Mouse (Mus musculus): ENCODE results near the gene Ankrd40.

Ankrd40 gene

GRCm38 (mm10) chr11:94323271-94323925, 4.4 kb upstream of the Ankrd40 start:
- no peak for DNase-seq (ENCODE audit: low read depth, low spot score)

- no peak for DNase-seq (ENCODE audit: low read depth, low spot score)
These were observed 3.2 kb upstream of the Ankrd40 start for GRCm38 (mm10) chr11:94324618-94325017.

DNA sequence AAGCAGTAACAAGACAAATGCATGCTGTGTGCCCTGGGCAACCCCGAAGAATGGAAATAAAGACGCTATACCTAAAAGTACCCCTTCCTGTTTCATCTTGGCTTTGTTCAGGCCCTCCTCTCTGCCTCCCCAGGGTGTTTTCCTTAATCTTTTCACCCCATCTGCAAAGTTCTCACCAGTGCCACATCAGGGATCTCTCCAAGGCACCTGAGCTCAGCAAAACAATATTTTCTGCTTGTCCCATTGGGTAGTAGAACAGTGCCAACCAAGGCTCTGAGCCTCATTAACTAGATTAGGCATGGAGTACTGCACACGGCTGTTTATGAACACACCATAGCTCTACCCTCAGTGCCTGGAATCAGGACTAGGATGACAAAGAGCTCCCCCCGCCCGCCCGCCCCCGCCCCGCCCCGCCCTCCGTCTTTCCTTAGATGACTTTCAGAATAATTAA, 815 bp upstream of the Ankrd40 start:
- DNase-seq (ENCODE audit: low read depth, low spot score): no peak

DNA sequence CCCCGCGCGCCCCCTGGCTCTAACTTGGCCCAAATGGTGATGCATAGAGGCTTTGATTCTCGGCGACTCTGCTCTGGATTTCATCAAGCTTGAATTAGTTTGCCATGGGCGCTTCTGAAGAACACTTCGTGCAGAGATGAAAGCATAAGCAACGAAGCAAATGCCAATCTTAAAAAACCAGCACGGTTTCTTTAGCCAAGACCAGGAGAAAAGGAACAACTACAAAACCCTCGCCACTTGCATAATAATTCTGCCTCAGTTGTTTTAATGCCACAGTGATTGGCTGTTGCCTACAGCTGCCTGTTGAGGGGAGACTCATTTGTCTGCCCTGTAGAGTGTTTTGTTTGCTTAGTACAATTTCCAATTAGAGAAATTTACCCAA, 834 bp downstream of the Ankrd40 start:
- DNase-seq (ENCODE audit: low read depth, low spot score): no peak

DNA sequence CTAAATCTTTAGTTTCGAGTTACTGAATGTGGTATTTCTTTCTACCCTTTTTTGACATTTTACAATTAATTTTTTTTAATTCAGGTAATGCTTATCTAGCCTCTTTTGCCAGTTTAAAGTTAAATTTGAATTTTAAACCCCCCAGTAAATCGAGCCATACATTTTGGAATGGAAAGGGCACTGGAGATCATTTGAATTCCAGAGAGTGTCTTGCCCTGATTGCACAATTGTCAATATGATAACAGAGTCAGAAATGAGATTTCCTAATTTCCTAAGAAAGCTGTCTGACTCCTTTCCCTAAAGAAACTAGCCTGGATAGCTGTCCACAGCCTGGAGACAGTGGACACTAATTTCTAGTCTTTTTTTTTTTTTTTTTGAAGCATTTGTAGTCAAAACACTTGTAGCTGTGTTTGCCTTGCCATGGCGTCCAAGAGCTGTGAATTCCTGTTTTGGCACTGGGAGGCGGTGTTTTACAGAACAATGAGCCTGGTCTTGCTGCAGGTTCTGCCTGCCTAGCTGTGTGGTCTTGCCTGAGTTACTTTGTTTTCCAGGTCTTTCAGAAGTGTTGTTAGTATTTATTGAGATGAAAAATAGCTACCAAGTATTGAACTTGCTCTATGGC, 1.6 kb downstream of the Ankrd40 start:
- DNase-seq (ENCODE audit: low read depth, low spot score): peak; percentile 50

DNA sequence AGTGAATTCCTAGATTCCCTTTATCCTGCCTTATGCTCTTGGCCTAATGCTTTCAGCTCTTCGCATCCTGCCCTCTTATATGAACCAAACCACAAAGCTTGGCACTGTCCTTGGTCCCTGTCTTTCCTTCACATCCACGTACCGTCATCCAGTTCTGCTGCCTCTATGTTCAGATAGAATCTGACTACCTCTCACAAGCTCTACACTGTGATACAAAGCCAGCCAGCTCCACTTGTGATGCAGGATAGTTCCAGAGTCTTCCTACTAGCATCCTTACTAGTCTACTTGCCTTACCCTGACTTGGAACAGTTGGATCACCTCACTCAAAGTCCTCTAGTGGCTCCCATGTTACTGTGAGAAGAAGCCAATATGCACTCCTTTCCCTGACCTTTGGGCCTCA, 2.4 kb downstream of the Ankrd40 start:
- DNase-seq (ENCODE audit: low read depth, low spot score): no peak

DNA sequence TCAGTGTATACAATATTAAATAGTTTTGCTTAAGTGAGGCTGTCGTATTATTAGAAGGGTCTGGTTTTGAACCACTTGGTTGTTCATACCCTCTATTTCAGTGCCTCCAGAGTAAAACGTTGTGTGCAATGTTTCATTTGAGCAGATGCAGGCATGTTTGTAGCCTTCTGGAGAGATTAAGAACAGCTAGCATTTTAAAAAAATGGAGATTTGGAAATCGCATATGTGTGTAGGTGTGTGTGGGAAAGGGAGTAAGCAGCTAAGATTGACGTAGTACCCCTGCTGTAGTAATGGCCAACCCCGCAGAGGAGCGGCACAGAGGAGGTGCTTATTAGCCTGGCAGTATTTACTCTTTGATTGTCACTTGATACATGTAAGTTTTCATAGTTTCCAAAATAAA, 4.9 kb downstream of the Ankrd40 start:
- peak; percentile 68 for DNase-seq (ENCODE audit: low read depth, low spot score)

DNA sequence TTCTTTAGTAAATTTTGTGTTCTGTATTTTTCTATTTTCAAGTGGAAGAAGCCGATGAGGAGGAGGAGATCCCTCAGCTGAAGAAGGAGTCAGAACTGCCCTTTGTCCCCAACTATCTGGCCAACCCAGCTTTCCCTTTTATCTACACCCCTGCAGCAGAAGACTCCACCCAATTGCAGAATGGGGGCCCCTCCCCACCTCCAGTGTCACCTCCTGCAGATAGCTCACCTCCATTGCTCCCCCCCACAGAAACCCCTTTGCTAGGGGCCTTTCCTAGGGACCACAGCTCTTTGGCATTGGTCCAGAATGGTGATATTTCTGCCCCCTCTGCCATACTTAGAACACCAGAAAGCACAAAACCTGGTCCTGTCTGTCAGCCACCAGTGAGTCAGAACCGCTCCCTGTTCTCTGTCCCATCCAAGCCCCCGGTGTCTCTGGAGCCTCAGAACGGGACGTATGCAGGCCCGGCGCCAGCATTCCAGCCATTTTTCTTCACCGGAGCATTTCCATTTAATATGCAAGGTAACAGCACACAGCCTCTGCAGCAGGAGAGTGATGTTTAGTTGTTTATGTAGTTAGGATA, 6.7 kb downstream of the Ankrd40 start:
- DNase-seq (ENCODE audit: low read depth, low spot score): no peak

DNA sequence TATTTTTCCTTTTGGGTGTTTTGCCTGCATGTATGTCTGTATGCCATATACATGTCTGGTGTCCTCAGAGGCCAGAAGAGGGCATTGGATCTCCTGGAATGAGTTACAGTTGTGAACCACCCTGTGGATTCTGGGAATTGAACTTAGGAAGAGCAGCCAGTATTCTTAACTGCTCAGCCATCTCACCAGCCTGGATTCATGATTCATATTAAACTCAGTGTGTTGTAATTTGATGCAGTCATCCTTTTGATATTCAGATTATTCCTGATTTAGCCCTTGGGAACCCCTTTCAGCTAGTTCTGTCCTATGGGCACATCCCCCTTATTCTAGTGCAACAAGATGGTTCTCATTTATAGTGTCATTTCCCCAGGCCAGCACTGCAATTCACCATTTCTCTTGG, 8.8 kb downstream of the Ankrd40 start:
- no peak for DNase-seq (ENCODE audit: low read depth, low spot score)

- DNase-seq (ENCODE audit: low read depth, low spot score): no peak
These were observed 10.5 kb downstream of the Ankrd40 start for GRCm38 (mm10) chr11:94338347-94338746.

DNA sequence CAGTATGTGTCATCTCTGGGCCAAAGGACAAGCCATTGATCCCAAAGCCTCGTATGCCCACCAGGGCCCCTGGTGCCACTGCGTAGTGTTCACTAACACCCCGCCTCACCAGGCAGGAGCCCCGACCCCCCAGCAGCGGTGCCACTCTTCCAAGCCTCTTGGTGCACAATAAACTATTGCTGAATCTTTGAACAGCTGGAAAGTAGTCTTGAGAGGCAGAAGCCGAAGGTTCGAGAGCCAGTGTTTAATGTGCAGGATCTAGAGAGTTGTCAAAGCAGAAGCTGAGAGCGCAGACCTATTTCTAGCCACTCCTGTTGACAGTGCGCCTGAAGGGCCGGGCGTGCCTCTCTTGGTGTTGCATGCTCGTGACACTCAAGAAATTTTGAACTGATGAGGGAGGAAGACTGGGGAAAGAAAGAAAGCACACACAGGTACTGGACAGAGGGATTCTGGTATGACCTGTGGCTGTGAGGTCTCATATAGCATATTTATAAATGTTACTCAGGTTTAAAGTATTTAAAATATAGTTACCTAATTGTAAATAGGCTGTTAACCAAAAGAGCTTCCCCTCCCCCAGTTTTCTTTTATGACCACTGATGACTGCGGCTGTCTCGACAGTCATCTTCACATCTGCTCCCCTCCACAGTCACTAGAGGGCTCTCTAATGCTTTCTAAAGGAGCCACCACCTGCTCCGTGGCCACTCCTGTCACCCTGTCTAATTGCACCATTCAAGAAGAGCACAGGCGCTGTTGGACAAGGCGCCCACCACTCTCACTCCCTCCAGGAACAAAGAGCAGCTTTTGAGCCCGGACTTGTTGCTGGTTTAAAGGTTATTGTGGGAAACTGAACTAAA, 12.2 kb downstream of the Ankrd40 start:
- no peak for DNase-seq (ENCODE audit: low read depth, low spot score)

GRCm38 (mm10) chr11:94340948-94341933, 13.4 kb downstream of the Ankrd40 start:
- no peak for DNase-seq (ENCODE audit: low read depth, low spot score)

GRCm38 (mm10) chr11:94342114-94342905, 14.5 kb downstream of the Ankrd40 start:
- no peak for DNase-seq (ENCODE audit: low read depth, low spot score)

GRCm38 (mm10) chr11:94343955-94344358, 16.2 kb downstream of the Ankrd40 start:
- no peak for DNase-seq (ENCODE audit: low read depth, low spot score)

- DNase-seq (ENCODE audit: low read depth, low spot score): no peak
These were observed 16.7 kb downstream of the Ankrd40 start for GRCm38 (mm10) chr11:94344470-94344869.

GRCm38 (mm10) chr11:94345926-94346325, 18.1 kb downstream of the Ankrd40 start:
- DNase-seq (ENCODE audit: low read depth, low spot score): no peak

DNA sequence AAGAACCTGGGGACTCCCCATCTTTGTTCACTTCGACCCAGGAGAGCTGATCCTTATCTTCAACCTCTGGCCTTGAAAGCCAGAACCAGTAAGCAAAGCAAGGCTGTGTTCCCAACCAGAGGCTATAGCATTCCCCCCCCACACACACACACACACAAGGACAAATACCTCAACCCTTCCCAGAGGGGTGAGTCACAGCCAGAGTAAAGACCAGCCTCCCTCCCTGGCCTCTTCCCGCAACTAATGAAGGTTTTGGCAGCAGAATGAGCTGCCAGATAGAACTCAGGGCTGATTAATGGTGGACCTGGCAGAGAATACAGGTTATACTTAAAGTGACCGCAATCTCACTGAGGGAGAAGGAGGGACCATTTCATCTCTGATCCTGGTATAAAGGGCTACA, 18.8 kb downstream of the Ankrd40 start:
- no peak for DNase-seq (ENCODE audit: low read depth, low spot score)

DNA sequence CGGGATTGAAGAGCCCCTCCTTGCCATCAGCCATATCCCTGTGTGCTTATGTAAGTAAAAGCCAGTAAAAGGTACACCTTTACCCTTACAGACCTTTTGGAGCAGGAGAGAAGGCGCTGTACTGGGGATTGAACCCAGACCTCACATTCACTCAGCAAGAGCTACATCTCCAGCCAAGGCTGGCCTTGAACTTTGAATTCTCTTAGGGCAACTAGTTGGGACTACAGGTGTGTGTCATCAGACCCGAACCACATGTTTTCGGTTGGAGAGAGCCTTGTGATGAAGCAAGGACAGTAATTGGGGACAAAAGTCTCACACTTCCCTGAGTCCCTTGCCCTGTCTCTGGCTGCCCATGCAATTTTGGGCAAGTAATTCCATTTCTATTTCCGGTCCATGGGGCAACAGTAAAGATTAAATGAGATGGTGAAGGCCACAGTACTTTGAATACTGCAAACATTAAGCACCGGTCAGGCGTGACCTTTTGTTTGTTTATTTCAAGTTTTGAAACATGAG, 19.3 kb downstream of the Ankrd40 start:
- DNase-seq (ENCODE audit: low read depth, low spot score): no peak

- no peak for DNase-seq (ENCODE audit: low read depth, low spot score)
These were observed 22.0 kb downstream of the Ankrd40 start for GRCm38 (mm10) chr11:94349839-94350238.

- DNase-seq (ENCODE audit: low read depth, low spot score): no peak
These were observed 22.5 kb downstream of the Ankrd40 start for GRCm38 (mm10) chr11:94350337-94350736.
